Mouse (Mus musculus) bone marrow, adult 2 months (tissue): ENCODE results near the gene Spred2. TPM values are rescaled to one million over a fixed set of nuclear protein-coding genes. Genes with fewer than 3 reads are reported as not detected.

Experiments used
- H3K27ac ChIP-seq: fragments of 200-500 bp; 2 replicates; pipeline ENCODE4 v1.5.1; 2012; ENCODE audit warnings: low read depth, mild to moderate bottlenecking, control low read depth, inconsistent platforms, low read length; ENCODE audit not compliant: control insufficient read depth, poor library complexity, insufficient read depth
- H3K4me1 ChIP-seq: fragments of 200-500 bp; 2 replicates; pipeline ENCODE4 v1.6.1; 2011; ENCODE audit warnings: low read length; ENCODE audit not compliant: control insufficient read depth, insufficient read depth
- H3K4me3 ChIP-seq: fragments of 200-500 bp; replicated peaks from 2 replicates; pipeline ENCODE3; 2011; ENCODE audit warnings: mild to moderate bottlenecking, low read depth, low read length, control low read depth; ENCODE audit not compliant: control insufficient read depth
- CTCF ChIP-seq: fragments of 200-500 bp; IDR thresholded peaks from 2 replicates; pipeline ENCODE4 v1.5.1; 2011; ENCODE audit warnings: low read length, control low read depth; ENCODE audit not compliant: control insufficient read depth, insufficient read depth
- POLR2A ChIP-seq: fragments of 200-500 bp; IDR thresholded peaks from 2 replicates; pipeline ENCODE4 v1.6.1; 2011; ENCODE audit warnings: low read depth, mild to moderate bottlenecking, control low read depth, low read length, borderline replicate concordance; ENCODE audit not compliant: control insufficient read depth
- WGBS: fragments of 180-500 bp; shearing (Covaris S2); methylation state at CpG from one replicate; pipeline ENCODE4 v1.1.7; 2018; 5-methylcytosine and 5-hydroxymethylcytosine counted together
- polyA plus RNA-seq: library from polyadenylated mRNA; stranded (reverse); fragments of >200 nt; gene quantifications from 2 replicates; pipeline ENCODE4 v1.2.4, GENCODE M21; 2011; ENCODE audit warnings: low replicate concordance; ENCODE audit not compliant: missing spikeins, insufficient read depth, insufficient read length

Gene Spred2
- polyA plus RNA-seq, 1 experiment: 7.1 TPM

- TF ChIP-seq CTCF (no peak), POLR2A (no peak)
- H3K27ac ChIP-seq: no peak overlapping the region
- H3K4me1 ChIP-seq: peaks cover 4% of the 10 kb centered on the region
- H3K4me3 ChIP-seq: no peak overlapping the region
- 33% methylated on average over 11 of the region's 11 CpGs for WGBS
Measured at GRCm38 (mm10) chr11:19929087-19929865, 5.1 kb downstream of the Spred2 start.

- H3K4me3 ChIP-seq: no peak overlapping the region
- TF ChIP-seq POLR2A (no peak), CTCF (no peak)
- H3K4me1 ChIP-seq: peaks cover 3% of the 10 kb centered on the region; the same call in 1 of the 2 replicates
- 85% methylated on average over 9 of the region's 9 CpGs for WGBS
- H3K27ac ChIP-seq: no peak overlapping the region
Measured at GRCm38 (mm10) chr11:19931569-19932230, 7.5 kb downstream of the Spred2 start.

GRCm38 (mm10) chr11:19932983-19933511, 8.9 kb downstream of the Spred2 start:
- H3K27ac ChIP-seq: no peak overlapping the region
- 93% methylated on average over 14 of the region's 14 CpGs for WGBS
- H3K4me3 ChIP-seq: no peak overlapping the region
- H3K4me1 ChIP-seq: peaks cover 1% of the 10 kb centered on the region; the same call in 1 of the 2 replicates
- no peak for TF ChIP-seq CTCF
- TF ChIP-seq POLR2A: no peak

- no peak for TF ChIP-seq POLR2A
- peaks cover 6% of the 10 kb centered on the region for H3K4me1 ChIP-seq
- H3K4me3 ChIP-seq: no peak overlapping the region
- H3K27ac ChIP-seq: no peak overlapping the region
- WGBS: 33% methylated on average over 7 of the region's 7 CpGs
Measured at GRCm38 (mm10) chr11:19935524-19936354, 11.6 kb downstream of the Spred2 start.

GRCm38 (mm10) chr11:19938456-19939004, 14.4 kb downstream of the Spred2 start:
- peaks cover 6% of the 10 kb centered on the region for H3K4me1 ChIP-seq
- no peak for TF ChIP-seq CTCF
- H3K27ac ChIP-seq: no peak overlapping the region
- H3K4me3 ChIP-seq: no peak overlapping the region
- WGBS: 78% methylated on average over 10 of the region's 10 CpGs

GRCm38 (mm10) chr11:19939305-19939730, 15.1 kb downstream of the Spred2 start:
- WGBS: 8% methylated on average over 5 of the region's 5 CpGs
- H3K4me1 ChIP-seq: peaks cover 6% of the 10 kb centered on the region
- no peak overlapping the region for H3K4me3 ChIP-seq
- no peak overlapping the region for H3K27ac ChIP-seq
- TF ChIP-seq CTCF (no peak), POLR2A (no peak)

- H3K4me3 ChIP-seq: no peak overlapping the region
- peaks cover 6% of the 10 kb centered on the region for H3K4me1 ChIP-seq
- no peak overlapping the region for H3K27ac ChIP-seq
- no peak for TF ChIP-seq CTCF
- WGBS: 74% methylated on average over 8 of the region's 8 CpGs
Measured at GRCm38 (mm10) chr11:19939831-19940230, 15.7 kb downstream of the Spred2 start.

GRCm38 (mm10) chr11:19941156-19941777, 17.1 kb downstream of the Spred2 start:
- 73% methylated on average over 12 of the region's 12 CpGs for WGBS
- Histone ChIP-seq H3K4me1 (peaks cover 6% of the 10 kb centered on the region), H3K27ac (no peak overlapping the region), H3K4me3 (no peak overlapping the region)
- TF ChIP-seq POLR2A: no peak
- no peak for TF ChIP-seq CTCF
